Mouse (Mus musculus) common myeloid progenitor, adult 5-6 weeks (primary cell): ENCODE measurements around the gene Kcnq1. TPM values are rescaled to one million over a fixed set of nuclear protein-coding genes. Genes with fewer than 3 reads are reported as not detected.

Experiments used
- ATAC-seq: replicated peaks from 2 replicates; pipeline ENCODE4 v1.8.0; 2016; ENCODE audit warnings: low read depth, mild to moderate bottlenecking, moderate TSS enrichment, inconsistent platforms; ENCODE audit not compliant: poor library complexity, severe bottlenecking
- total RNA-seq: library from RNA; stranded (forward); fragments of 200-1000, 187-1606 nt; gene quantifications from 2 replicates; pipeline ENCODE4 v1.2.3, GENCODE M21; 2017

The Kcnq1 gene
- total RNA-seq, 1 experiment from 2014 or later, result not detected

- ATAC-seq, result no peak
These were observed 194.5 kb downstream of the Kcnq1 start for GRCm38 (mm10) chr7:143300681-143301080.

DNA sequence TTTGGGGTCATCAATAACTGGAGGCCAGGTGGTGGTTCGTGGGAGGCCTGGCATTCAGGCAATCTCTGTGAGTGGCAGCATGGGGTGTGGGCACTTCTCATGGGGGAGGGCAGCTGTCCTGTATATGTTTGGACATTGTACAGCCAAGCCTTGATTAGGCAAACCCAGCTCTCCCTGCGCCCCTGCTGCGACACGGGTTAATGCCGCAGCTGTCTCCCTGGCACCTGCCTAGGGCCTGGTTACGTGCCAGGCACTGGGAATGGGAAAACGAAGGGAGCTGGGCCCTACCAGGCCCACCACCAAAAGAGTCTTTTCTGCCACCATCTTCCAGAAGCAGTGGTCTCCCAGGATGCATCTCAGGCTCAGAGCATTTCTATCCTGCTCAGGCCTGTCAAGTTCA, 196.0 kb downstream of the Kcnq1 start:
- no peak for ATAC-seq

- no peak for ATAC-seq
These were observed 196.6 kb downstream of the Kcnq1 start for GRCm38 (mm10) chr7:143302593-143303238.

DNA sequence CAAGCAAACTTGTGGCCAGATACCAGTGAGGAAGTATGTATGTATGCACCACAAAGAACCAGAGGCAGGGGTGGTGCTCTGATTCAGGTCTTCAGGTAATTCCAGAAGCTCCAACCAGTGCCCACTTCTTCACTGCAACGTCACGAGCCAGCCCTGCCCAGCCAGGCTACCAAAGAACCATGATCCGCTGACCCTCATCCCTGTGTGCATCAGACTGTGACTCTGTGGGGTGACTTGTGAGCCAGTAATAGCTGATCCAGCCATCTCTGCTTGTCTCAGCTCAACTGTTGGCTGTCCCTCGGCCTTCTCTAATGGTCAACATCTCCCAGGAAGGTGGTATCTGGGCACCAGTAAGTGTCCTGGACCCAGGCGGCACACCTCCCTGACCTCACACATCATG, 197.4 kb downstream of the Kcnq1 start:
- ATAC-seq, result no peak

DNA sequence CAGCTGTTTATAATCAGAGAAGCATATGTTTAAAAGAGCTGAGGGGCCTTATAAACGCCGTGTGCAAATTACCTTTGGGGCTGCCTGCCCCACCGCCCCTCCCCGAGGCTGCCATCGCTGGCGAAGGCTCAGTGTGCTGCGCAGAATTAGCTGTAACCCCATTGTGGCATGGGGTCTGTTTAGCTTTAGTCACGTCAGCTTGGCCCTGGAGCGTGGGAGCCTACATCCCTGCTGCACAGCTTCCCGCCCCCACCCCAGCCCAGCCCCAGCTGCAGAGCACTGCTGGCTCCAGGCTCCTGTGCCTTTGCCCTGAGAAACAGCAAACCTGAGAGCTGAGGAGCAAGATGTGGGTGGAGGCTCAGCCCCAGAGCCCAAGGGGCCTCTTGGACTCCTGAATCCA, 199.6 kb downstream of the Kcnq1 start:
- no peak for ATAC-seq

DNA sequence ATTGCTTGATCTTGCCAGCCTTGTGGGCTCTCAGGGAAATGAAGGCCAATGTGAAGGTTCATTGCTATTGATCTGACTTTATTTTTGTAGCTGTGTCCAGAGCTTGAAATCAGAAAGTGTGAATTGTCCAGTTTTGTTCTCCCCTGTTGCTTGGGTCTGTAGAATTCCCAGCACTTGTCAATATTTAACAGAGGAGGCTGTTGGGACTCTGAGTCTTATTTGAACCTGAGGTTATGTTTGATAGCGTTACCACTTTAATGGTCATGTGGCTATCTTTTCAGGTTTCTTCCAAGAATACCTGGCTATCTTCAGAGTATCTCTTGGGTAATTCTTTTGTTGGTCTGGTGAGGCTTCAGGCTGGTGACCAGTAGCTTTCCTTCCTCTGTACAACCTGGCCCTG, 201.8 kb downstream of the Kcnq1 start:
- no peak for ATAC-seq

DNA sequence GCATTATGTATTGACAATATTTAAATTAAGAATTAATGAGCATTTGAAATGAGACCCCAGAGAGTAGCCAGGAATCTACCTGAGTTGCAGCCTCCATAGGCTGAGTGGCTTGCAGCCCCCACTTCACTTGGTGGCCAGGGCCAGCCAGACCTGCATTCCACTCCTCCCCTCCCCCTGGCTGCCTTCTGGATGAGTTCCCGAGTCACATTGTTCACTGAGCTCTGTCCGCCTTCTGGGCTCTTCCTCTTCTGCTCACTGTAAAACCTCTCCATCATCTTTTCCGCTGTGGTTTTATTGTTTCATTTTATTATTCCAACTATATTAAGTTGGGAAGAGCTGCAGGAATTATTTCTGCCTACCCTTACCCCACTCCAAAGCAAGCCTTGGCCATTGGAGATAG, 204.1 kb downstream of the Kcnq1 start:
- no peak for ATAC-seq

GRCm38 (mm10) chr7:143310847-143311246, 204.7 kb downstream of the Kcnq1 start:
- ATAC-seq, result no peak

DNA sequence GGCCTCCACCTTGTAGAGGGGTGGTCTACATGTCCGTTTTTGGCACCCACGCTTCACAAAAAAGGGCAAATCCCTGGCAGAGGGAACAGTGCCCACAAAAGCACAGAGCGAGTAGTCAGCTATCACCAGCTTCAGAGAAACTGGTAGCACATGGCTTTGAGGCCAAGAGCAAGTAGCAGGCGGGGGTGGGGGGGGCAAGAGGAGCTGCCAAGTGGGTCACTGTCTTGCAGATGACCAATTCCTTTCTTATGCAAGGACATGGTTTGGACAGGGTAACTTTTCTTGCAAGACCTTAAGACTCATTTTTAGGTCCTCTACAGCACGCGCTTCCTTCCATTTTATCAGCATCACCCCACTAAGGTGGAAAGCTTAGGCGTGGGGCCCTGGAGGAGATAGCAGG, 205.3 kb downstream of the Kcnq1 start:
- ATAC-seq, result no peak

DNA sequence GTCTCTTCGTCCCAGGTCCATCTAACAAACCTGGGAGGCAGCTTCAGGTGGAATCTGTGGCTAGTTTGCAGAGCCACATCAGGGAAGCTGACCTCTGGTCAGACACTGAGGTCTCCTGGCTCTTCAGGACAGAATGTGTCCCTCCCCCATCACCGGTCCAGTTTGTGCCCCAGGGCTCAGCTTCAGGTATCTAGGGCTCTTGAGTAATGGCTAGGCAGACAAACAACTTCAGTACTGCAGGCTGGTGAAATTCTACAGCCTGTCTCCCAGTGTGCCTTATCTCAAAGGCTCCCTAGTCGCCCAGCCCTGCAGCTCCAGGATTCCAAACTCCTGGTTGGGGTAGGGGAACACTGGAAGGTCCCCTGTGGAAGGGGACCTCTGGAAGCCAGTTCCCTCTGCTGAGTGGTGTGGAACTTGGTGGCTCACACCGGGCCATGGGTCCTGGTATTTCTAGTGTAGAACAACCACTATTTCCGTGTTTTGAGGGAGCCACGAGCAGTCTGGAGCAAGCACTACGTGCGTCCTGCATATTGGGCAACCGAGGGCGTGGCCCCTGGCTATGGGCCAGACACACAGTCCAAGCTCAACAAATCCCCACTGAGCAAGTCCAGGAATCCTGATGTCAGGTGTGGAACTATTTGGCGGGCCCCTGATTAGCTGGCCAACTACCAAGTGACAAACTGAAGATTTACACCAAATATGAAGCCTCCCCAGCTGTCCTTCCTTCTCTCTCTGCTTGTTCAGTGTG, 207.6 kb downstream of the Kcnq1 start:
- 0 out of 2 replicates have a peak, but pooled peaks have one; percentile 45 for ATAC-seq

DNA sequence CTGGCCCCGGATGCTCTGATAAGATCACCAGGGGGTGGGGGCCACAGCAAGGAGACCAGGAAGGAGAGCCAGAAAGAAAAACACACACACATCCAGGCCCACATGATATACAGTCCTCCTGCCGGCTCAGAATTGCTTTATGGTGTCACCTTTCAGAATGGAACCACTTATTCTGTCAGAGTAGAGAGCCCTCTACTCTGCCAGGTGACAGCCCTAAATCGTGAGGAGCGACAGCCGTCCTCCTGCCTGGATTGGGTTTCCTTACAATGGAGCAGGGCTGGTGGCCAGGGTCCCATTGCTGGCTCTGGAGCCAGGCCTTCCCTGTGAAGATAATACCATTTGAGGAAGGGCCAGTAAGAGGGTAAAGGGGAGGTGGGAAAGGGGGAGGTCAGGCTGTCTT, 212.3 kb downstream of the Kcnq1 start:
- ATAC-seq, result no peak

GRCm38 (mm10) chr7:143320367-143320766, 214.2 kb downstream of the Kcnq1 start:
- no peak for ATAC-seq

- ATAC-seq, result no peak
These were observed 218.9 kb downstream of the Kcnq1 start for GRCm38 (mm10) chr7:143325051-143325450.

DNA sequence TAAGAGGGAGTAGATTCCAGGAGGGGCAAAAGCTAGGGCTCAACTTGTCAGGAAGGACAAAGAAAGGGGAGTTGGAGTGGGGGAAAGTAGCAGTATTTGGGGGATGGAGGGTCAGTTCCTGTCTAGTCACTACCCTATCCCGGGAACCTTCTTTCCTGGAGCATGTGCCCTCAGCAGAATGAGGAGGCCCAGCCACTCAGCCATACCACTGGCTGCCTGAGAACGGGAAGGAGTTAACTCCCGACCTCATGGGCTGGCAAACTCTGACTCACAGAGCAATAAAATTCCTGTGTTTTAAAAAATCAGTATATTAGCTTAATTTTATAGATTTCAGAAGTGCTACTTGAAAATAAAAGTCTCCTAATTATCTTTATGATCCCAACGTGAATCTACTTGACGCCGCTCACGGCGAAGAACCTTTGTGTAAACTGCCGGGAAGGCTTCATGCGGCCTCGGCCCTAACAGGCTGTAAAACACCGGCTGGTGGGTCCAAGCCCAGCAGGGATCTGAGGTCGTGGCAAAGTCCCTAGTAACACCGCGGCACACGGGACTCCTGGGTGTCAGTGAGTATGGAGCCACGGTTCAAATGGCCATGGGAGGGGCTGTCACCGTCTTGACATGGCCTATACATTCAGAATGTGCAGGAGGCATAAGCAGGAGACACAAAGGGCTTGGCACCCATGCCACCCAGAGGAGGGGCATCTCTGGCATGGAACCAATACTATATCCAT, 222.2 kb downstream of the Kcnq1 start:
- ATAC-seq, result no peak

- ATAC-seq, result no peak
These were observed 223.1 kb downstream of the Kcnq1 start for GRCm38 (mm10) chr7:143329110-143329810.

- ATAC-seq, result no peak
These were observed 226.9 kb downstream of the Kcnq1 start for GRCm38 (mm10) chr7:143333040-143333439.

GRCm38 (mm10) chr7:143333604-143334003, 227.4 kb downstream of the Kcnq1 start:
- no peak for ATAC-seq

- no peak for ATAC-seq
These were observed 232.5 kb downstream of the Kcnq1 start for GRCm38 (mm10) chr7:143338690-143339089.

DNA sequence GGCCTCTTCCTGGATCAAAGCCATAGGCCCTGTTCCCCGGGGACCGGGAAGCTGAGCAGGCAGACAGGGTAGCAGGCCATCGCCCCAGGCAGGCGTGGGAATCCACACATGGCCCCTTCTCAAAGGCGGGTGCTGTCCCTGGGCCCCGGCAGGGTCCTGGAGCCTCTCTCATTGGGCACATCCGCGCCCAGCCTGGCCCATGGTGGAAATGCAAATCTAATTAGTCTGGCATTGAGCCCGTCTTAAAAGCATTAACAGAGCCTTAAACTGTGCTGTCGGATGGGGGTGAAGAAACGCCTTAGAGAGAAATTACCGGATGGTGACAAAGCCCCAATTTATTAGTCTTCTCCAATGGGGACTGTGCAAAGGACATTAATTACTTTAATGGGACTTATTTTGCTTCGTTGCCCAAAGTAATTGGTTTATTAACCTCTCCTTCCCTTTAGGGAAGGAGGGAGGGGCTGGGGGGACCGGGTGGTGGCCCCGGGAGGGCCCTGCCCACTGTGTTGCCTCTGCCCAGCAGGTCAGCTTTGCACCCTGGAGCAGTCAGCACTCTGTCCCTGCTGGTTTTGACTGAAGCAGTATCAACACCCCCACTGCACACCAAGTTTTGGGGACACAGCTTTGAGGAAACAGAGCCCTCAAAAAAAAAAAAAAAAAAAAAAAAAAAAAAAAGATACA, 234.6 kb downstream of the Kcnq1 start:
- ATAC-seq, result no peak
